Mouse (Mus musculus) Muller cell, postnatal 12 days (primary cell): ENCODE measurements around the gene Snx7.

Experiments
- DNase-seq: peaks from one replicate; pipeline ENCODE4 v3.0.0-alpha.2; 2015; ENCODE audit errors: inconsistent ontology term

Gene Snx7

DNA sequence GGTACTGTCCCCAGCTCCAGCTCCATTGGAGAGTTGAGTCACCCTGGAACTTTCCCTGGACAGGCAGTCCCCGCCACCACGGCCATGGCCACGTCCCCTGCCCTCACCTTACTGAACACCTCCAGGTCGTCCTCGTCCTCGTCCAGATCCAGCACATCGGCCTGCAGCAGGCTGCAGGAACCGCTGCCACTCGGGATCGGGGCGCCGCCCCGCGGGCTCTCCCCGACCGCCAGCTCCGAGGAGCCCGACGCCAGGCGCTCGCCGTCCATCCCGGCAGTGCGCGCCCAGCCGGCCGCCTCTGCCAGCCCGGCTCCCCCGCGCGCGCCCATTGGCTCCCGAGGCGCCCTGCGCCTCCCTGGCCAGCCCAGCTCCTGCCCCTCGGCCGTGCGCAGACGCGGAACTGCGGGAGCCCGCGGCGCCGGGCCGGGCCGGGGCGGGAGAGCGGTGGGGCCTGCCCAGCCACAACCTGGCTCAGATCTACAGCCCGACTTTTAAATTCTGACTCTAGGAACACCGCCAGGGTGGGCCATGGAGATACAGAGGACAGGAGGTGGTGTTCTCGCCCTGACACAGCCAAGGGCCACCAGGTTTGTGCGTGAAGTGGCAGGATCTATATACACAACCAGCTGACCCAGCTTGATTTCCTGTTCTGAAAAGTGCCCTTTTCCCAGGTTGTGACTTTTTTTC, at the start of gene Snx7:
Snx7 (minus strand) TSS at position 300 of the 687 bp plus-strand sequence.
- DNase-seq = peak; percentile 95

- DNase-seq = no peak
Observed at GRCm38 (mm10) chr3:117915420-117915819, 46.7 kb upstream of the Snx7 start.

GRCm38 (mm10) chr3:117893736-117894135, 25.0 kb upstream of the Snx7 start:
- no peak for DNase-seq

DNA sequence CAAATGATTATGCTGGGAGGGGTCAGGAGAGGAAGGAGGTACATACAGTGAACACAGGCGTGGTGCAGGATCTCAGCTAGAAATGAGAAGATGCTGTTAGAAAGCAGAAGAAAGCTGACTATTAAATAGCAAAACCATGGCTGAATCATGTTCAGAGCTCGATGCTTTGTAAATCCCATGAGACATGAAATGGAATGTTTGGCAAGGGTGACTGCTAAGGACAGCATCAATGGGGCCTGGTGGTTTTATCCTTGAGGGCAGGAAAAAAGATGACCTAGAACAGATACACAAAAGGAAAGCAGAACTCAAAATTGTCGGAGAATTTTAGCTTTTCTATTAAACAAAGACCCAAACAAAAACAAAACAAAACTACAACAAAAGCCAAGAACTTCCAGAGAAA, 6.7 kb upstream of the Snx7 start:
- DNase-seq = peak; percentile 45

DNA sequence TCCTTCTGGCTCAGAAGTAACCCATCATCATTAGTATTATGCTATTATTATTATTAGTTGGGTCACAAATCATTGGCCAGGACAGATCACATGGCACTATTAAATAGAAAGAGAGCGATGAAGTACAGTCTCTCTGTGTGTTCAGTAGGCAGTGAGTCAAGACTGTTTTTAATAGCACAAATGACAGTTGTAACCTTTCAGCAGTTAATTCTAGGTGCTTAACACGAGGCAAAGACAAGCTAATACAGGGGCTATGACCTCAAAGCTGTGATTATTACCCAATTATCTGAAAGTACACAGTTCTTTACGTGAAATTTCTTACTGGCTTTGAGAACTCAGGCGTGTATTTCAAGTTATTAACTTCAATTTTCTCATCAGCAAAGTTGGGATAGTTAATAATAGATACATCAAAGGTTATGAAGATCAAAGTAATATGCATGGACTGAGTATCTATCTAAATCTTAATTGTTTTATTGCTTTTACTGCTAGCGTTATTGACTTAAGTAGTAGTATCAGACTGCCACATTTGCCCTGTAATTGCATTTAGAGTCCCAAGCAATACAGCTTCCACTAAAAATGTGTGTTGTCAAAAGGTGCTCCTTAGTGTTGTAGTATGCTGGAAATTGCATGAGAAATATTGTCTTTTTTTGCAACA, 4.6 kb upstream of the Snx7 start:
- no peak for DNase-seq

DNA sequence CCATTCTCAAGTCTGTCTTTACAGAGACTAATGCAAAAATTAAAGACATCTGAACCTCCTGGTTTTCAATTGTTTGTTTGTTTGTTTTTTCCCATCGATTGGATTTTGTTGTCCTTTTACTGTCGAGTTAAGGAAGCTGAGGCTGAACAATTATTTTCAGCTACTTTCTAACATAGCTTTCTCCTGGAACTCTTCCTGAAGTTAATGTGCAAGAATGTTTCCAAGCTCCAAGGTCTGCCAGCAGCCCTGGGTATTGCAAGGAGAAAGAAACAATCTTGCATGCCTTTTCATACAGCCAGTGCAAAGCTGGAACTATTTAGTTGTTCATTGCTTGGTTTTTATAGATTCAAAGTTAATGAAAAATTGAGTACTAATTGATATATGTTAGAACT, 584 bp upstream of the Snx7 start:
- peak; percentile 51 for DNase-seq

DNA sequence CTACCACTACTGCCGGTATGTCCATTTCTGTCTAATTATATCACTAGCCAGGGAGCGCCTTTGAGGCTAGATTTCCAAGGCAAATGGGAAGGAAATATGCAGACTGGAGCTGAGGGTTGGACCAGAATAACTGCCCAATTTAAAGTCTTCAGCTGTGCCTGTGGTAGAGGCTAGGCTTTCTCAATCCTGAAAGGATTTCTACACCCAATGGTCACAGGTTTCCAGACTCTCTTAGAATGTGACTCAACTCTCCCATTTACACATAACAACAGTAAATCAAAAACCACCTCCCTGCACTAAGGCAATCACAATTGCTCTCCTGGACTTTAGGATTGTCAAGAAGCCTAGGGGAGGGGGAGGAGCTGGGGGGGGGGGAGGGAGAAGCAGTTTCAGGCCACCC, 645 bp downstream of the Snx7 start:
- peak; percentile 56 for DNase-seq

GRCm38 (mm10) chr3:117866696-117867407, 1.9 kb downstream of the Snx7 start:
- DNase-seq = no peak

DNA sequence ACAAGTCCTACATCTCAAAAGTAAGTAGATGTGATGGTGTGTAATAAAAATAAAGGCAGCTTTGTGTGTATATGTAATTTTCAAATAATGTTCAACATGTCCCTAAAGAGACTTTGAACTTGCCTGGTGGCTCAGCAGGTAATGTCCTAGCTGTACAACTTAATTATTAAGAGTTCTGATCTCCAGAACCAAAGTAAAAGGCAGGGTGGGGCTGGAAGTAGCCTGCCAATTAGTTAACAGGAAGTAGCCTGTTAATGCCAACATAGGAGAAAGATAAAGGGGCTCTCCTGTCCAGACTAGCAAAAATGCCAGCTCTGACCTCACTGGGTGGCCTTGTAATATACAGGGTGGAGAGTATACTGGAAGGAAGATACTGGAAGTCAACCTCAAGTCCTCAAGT, 3.1 kb downstream of the Snx7 start:
- DNase-seq = no peak

GRCm38 (mm10) chr3:117862951-117863350, 5.8 kb downstream of the Snx7 start:
- peak; percentile 96 for DNase-seq

- DNase-seq = no peak
Observed at GRCm38 (mm10) chr3:117861977-117862434, 6.7 kb downstream of the Snx7 start.

- DNase-seq = no peak
Observed at GRCm38 (mm10) chr3:117858996-117859395, 9.7 kb downstream of the Snx7 start.

DNA sequence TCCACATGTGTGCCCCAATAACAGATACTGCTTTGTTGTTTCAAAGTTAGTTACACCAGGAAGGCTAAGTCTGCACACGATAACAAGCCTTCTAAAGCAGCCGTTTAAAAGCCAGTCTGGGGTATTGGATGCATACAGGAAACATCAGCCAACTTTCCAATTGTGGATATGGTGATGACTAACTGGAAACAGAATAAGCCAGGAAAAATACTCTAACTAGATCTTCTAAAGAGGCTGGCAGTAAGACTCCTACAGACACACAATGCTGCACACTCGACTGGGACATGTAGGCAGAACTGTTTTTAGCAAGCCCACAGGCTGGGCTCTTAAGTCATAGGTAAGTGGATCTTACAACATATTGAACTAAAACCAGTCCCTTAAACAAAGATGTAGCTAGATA, 15.0 kb downstream of the Snx7 start:
- peak; percentile 30 for DNase-seq

DNA sequence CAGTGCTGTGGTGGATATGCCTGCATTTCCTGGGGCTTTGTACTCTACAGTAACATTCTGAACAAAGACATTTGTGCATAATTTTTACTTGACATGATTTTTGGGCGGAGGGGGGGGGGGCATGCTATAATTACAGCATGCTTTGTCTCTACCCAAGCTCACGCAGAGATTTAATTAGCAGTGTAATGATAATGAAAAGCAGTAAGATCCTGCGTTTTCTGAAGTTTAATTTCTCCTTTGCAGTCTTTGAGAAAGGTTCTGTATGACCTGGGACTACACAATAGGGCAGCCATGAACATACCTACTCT, 16.7 kb downstream of the Snx7 start:
- DNase-seq = no peak

DNA sequence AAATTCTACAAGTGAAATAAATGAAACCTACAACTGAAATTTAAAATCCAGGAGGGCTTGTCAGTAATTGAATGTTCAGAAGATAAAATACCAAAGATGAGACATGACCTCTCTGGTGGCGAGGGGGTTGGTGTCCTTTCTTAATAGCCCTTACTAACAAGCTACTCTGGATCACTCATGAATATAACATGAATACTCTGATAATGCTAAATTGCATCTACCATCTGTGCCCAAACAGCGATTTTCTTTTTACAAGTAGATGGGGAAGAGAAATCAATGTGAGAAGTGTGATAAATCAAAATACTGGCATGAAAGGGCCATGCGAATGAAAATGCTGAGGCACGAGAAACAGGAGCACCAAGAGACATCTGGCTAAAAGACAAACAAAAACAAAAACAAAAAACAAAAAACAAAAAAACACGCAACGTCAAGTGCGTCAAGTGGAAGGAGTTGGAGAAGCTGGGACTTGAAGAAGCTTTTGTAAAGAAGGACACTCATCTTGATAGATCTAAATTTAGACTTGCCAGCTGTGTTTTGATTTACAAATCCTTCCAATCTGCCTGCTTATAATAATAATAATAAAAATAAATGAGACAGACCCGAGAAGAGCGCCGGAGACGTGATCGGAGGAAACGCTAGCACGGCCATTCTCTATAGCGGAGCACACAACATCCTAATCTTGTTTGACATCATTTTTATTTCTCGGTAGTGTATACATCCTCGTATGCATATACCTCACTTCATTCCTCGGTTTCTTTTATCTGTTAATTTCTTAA, 17.3 kb downstream of the Snx7 start:
- DNase-seq = no peak

DNA sequence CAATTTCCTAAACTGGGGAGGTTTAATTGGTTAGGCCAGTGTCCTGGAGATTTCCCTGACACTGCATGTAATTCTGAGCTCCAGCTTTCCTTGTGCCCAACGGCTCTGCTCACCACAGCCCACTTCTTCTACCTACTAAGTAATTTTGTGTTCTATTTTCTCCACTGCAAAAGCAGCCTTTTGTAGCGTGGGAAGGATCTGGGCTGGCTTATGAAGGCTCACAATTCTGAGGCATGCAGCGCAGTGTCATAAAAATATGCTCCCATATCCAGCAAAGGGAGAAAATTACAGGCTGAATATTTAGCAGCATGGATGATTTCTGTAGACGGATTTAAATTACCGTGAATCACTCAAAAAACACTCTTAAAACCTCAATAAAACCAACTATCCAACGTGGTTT, 19.9 kb downstream of the Snx7 start:
- DNase-seq = no peak

DNA sequence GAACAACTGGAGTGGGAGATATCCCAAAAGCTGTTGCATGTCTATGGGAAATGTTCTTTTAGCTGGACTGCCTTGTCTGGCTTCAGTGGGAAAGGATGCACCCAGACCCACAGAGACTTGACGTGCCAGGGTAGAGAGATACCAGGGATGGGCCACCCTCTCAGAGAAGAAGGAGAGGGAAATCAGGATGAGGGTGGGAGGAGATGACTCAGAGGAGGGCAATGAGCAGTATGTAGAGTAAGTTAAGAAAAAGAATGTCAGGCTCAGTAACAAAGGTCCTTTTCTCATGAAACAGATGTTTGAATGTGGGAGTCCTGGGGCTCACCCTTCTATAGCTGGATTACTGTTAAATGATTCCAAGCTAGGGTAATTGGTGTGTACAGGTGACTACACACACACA, 26.1 kb downstream of the Snx7 start:
- DNase-seq = no peak

GRCm38 (mm10) chr3:117839867-117840545, 28.7 kb downstream of the Snx7 start:
- DNase-seq = no peak

- no peak for DNase-seq
Observed at GRCm38 (mm10) chr3:117838020-117838419, 30.7 kb downstream of the Snx7 start.

DNA sequence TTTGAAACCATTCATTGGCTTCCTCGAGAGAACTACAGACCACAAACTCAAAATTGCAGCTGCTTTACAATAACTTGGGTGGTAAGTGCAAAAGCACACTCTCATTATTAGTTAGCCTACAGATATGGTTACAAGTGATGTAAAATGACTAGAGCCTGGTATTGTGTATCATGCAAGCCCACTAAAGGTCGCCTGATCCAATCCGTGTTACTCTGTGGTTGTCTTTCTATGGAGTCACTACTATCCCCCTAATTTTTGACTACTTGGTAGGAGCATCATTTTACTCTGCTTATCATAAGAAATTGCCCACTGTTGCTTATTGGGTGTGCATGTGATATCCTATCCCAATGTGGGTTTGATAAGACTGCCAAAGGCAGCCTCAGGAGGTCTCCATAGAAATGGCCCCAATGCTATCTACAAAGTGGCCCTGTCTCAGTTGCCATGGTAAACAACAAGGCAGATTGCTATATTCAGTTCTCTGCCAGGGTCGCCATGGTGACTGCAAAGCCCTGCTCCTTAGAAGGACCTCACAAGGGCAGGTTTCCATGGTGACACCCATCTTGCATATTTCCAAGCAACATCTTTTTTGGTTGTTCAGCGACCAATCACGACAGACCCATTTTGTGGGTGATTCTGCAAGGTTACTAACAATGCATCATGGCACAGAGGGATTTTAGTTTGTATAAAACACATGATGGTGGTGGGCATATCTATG, 42.1 kb downstream of the Snx7 start:
- DNase-seq = no peak

GRCm38 (mm10) chr3:117823218-117823617, 45.5 kb downstream of the Snx7 start:
- no peak for DNase-seq
